Mouse (Mus musculus): ENCODE data around the gene Gm44596.

DNA sequence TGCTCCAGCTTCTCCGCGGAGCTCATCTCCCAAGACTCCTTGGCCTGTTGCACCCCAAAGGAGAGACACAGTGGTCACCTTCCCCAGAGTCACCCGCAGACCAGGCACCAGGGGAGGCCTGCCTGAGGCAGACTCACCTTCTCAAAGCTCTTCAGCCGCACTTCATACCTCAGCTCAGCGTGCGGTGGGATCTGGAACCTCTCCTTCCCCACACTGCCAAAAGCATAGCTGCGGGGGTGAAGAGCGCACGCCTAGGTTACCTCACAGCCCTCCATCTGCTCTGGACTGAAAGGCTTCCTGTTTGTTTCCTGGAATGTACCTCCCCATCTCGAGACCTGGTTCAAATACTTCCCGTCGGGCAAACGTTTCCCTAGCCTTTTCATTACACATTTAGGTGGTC is 58.3 kb downstream of the Gm44596 start:
- TF ChIP-seq GATA1 (IDR thresholded peaks at IDR 0.05; ENCODE audit: low read length): no peak
- TF ChIP-seq TAL1 (IDR thresholded peaks at IDR 0.05; ENCODE audit: low read length): no peak

All from erythroblast, embryonic 14.5 days (primary cell).